Mouse (Mus musculus) liver, embryonic 14.5 days (tissue): Measurements from ENCODE around the gene Megf6.

Source experiments
- CTCF ChIP-seq: IDR thresholded peaks from 2 replicates; pipeline ENCODE4 v1.5.1; 2016; ENCODE audit warnings: antibody characterized with exemption, low read depth, control low read depth
- EP300 ChIP-seq: IDR thresholded peaks from 2 replicates; pipeline ENCODE4 v1.6.1; 2016; ENCODE audit warnings: antibody characterized with exemption, low read depth

GRCm38 (mm10) chr4:154236001-154236400 lies 65.5 kb downstream of the Megf6 start:
- TF ChIP-seq EP300 (no peak), CTCF (no peak)
